Mouse (Mus musculus): ENCODE data around the gene Creld2.

DNA sequence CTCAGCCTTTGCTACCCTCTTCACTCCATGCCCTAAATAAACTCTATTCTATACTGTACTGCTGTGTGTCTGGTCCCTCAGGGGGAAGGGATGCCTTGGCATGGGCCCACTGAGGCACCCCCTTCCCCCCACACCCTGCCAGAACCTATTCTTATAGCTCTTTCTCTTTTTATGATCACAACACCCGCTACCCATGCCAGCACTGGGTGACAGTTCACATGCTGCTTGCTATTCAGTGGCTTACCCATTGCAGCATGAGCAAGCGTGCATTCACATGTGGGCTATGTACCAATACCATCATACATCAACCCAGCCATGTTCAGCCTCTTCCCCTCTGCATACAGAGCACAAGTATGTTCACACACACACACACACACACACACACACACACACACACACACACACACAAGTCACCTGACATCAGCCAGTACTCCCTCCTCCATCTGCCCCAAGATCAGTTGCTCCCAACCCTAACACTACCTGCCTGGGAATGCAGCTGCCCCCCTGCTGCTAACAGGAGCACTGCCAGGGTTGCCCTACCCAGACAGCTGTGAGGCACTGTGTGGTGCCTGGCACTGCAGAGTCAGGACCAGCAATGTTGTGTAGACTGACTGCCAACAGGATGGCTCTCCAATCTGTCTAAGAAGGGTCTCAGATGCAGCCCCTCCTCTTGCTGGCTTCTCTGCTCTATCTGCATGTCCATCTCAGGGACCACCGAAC, 22.3 kb downstream of the Creld2 start:
- TF ChIP-seq CTCF (IDR thresholded peaks at IDR 0.05; ENCODE audit: low read depth, low read length) = no peak
- no peak for TF ChIP-seq POLR2A (IDR thresholded peaks at IDR 0.05; ENCODE audit: extremely low read depth, insufficient read depth, low read length)

Data from liver, adult 2 months (tissue).